Mouse (Mus musculus): ENCODE data around the gene Col16a1.

Gene Col16a1

DNA sequence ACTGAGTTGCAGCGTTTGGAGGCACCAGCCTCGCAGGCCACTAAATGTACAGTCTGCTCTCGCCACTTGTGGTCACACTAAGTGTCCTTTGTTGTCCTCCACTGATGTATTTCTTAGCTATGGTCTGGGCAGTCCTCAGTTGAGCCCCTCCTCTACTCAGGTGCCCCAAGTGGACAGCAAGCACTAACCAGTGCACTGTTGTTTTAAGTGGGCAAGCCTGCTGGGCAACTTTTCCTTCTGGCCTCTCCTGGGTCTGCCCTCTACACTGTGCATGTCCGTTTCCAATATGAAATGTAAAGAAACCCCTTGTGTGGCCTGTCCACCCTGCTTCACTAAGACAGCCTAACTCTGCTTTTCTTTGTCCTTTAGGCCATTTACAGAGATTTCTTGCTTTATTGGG is 76.5 kb downstream of the Col16a1 start:
- in situ Hi-C loops (cut with MboI; ENCODE audit: unreplicated experiment in 2 of 2), result no loop called here

DNA sequence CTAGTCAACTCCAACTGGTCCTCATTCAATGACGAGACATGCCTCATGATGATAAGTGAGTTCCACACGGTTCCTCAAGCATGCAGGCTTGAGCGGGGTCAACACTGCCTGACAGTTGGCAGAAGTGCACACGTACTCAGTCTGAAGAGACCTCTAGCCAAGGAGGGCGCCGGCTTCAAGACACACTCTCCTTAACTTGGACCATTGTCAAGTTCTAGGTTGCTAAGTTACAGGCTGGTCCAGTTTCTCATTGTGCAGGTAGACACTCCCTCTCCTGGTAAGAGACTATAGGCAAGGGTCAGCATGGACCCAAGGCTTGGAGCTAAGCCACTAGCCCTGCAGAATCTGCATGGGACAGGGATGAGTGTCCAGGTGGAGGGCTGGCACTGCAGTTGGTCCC is 77.5 kb downstream of the Col16a1 start:
- in situ Hi-C loops (cut with MboI; ENCODE audit: unreplicated experiment in 2 of 2), result no loop called here

DNA sequence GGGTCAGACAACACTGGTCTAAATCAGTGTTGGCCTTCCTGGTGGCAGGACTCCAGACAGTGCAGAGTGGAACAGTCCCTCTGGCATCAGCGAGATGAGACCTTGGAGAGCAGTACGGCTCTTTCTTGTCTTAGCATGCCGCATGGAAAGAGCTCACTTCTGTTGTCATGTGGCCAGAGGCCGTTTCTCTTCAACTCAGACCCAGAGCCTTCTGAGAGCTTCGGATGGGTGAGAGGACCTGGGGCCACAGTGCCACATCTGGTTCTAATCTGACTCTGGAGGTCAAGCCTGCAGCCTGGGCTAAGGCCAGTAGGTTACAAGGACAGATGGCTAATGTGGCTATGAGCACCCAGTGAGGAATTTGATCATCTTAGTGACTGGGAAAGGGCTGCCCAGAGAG is 78.3 kb downstream of the Col16a1 start:
- in situ Hi-C loops (cut with MboI; ENCODE audit: unreplicated experiment in 2 of 2), result no loop called here

DNA sequence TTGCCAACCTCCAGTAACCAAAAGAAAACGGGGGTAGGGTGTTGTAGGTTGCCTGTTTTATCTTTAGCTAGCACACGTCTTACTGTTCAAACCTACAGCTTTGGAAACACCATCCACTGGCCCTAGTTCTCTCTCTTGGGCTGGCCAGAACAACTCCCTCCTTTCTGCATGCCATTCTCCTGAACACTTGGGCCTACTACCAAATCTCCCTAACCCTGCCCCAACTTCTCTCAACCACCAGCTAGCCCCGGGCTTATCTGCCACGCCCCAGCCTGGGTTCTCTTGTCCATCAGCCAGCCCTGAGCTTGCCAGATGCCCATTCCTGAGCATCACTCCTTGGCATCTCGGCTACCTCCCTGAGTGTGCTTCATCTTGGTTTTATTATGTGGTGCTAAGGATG is 81.3 kb downstream of the Col16a1 start:
- in situ Hi-C loops (cut with MboI; ENCODE audit: unreplicated experiment in 2 of 2), result no loop called here

DNA sequence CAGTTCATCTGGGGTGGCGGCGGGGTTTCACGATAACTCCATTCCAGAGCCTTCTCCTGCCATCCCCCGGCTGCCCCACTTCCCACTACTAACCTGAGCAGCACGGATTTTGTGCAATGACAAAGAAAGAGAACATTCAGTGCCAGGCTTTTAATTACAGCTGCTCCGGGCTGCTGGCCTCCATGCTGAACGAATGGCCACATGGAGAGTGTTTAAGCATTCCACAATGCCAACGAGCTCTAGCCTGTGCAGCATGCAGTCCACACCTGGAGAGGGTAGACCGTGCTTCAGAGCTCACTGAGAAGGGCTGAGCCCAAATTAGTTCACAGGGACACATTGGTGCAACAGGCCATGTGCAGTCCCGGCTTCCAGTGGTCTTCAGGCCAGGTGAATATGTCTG is 82.4 kb downstream of the Col16a1 start:
- in situ Hi-C loops (cut with MboI; ENCODE audit: unreplicated experiment in 2 of 2), result no loop called here

DNA sequence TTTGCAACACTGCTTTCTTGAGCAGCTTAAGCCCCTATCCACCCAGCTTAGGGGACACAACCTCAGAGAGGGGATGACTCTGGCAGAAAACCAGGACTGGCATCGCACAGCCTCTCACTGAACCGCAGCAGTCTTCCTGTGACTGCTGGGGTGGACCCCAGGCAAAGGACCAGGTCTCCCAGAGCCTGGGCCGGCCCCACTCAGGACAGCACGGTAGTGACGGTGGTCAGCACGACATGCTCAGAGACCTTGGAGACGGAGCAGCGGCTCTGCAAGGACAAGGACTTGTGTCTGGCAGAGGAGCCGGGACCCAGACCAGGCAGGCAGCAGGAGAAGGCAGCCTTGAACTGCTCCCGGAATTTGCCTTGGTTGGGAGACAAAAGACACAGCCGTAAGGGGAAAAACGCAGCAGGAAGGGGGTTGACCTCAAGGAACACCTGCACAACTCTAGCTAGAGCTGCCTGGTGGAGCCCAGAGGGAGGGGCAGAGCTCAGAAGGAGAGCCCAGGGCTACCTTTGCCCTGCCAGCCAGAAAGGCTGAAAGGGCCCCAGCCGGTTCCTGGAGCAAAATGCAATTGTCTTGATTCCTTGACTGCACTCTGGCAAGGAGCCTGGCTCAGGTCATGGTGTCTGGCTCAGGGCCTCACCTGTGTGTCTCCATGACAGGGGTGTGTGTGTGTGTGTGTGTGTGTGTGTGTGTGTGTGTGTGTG is 83.2 kb downstream of the Col16a1 start:
- in situ Hi-C loops (cut with MboI; ENCODE audit: unreplicated experiment in 2 of 2), result no loop called here

DNA sequence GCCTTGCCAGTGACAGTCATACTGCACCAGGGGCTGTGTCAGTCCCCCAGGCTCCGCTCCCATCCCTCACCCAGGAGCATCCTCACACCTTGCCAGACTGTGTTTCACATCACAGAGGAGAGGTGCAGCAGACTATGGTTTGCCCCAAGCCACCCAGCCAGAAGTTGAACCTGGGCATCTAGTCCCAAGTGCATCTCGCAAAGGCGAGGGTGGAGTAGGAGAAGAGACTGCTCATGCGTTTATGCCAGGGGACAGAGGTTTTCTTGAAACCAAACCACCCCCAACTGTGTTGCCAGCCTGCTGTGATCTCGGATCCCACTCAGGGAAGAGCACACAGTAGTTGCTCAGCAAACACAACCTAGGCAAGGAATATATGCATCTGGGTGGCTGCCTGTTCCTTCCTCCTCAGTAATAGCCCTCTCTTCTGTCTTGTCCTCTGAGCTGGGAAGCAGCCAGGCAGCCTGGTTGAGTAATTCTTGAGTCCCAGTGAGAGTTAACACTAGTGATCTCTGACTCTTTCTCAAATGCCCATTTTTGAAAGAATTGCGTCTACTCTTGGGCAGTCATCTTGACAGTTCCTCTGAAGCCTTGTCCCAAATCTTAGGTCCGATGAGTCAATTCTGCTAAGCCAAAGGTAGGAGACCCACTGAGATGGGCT is 83.9 kb downstream of the Col16a1 start:
- in situ Hi-C loops (cut with MboI; ENCODE audit: unreplicated experiment in 2 of 2), result no loop called here

DNA sequence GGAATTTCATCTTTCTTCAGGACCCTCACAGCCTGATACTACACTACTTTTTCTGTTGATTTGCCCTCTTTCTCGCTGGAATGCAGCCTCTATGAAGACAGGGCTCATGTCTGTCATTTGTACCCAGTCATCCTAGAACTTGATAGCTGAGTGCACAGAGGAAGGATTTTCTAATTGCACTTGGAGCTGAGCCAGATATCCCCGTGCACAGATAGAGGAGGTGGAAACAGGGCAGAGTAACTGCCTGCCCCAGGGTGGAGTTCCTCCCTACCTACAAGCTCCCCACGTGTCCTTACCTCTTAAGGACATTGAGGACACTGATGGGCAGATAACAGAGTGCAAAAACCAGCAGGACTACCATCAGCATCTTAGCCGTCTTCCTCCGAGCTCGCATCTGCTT is 85.8 kb downstream of the Col16a1 start:
- in situ Hi-C loops (cut with MboI; ENCODE audit: unreplicated experiment in 2 of 2), result no loop called here

DNA sequence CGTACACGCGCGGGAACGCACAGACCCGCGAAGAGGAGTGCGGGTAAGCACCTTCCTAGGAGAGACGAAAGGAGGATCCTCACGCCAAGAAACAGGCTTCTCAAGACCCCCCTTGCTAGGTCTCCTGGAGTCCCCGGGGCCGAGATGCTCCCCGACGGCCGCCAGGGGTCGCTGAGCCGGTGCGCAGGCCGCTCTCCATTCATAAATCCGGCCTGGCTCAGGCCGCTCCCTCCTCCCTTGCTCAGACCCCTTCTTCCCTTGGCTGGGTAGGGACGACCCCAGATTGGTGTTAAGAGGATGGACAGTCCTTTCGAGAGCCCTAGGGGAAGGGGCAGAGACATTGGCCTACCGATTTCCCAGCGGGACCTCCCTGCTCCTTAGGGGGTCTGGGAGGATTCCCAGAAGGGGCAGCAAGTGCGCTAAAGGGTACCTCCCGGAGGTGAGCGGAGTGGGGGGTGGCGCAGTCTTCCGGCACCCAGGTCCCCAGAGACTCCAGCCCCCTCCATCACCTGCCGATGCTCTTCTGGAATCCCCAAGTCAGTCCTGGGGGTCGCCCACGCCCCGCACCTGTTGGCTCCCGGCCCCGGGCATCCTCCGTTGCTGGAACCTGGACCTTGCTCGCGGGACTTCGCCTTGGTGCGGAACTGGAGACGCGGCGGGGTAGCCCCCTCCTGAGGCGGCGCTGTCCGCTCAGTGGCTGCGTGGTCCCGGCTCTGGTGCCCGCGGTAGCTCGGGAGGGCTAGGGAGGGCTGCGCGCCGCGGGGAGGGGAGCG is 91.0 kb downstream of the Col16a1 start:
- in situ Hi-C loops (cut with MboI; ENCODE audit: unreplicated experiment in 2 of 2), result no loop called here

DNA sequence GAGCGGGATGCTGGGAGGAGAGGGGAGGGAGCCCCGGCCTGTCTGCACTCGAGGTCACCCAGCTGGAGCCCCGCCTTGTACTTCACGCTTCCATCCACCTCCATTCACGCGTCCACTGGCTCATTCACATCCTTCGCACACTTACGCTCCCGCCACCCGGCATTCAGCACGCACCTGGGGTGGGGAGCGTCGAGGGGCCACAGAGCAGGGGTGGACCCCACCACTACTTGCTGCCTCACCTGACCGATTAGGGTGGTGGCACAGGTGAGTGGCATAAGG is 91.5 kb downstream of the Col16a1 start, which contains the start of gene Hcrtr1:
TSS of gene Hcrtr1 (minus strand) at position 146 of the 279 bp plus-strand sequence.
- in situ Hi-C loops (cut with MboI; ENCODE audit: unreplicated experiment in 2 of 2), result no loop called here

DNA sequence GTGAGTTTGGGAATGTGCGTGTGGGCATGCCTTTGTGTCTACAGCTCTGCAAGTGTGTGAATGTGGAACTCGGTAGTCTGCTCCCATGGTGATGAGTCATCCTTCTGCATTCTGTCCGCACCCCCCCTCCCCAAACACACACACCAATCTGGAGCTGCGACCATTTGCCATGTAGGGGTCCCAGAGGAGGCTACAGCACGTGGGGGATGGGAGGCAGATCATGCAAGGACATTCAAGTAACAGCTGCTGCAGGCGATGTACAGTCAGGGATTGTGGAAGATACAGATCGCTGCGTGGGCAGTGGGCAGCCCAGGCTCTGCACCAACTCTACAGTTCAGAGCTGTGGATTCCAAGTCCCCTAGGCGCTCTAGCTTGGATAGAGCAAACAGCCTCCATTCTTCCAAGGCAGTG is 93.4 kb downstream of the Col16a1 start:
- in situ Hi-C loops (cut with MboI; ENCODE audit: unreplicated experiment in 2 of 2), result loop anchor here in 1 of 2 experiments (5.0 kb wide), 1 partner anchor 46 kb away; no protein-coding TSS in a partner anchor

DNA sequence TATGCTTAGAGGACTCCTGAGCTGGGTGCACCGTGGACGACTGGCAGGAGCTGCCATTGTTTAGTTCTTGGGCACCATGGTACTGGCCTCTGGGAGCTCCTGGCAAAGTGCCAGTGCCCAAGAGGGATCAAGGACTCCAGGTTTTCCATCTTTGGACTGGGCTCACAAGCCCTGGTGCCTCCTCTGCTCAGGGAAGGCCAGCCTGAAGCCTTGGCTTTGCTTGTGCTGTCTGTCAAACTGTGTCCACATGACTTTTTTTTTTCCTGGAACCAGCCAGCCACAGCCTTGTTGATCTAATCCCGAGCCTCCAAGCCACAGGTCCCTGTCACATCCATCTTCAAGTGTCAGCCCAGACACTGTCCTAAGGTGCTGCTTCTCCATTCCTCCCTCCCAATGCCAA is 94.1 kb downstream of the Col16a1 start:
- in situ Hi-C loops (cut with MboI; ENCODE audit: unreplicated experiment in 2 of 2), result loop anchor here in 1 of 2 experiments (5.0 kb wide), 1 partner anchor 46 kb away; no protein-coding TSS in a partner anchor

DNA sequence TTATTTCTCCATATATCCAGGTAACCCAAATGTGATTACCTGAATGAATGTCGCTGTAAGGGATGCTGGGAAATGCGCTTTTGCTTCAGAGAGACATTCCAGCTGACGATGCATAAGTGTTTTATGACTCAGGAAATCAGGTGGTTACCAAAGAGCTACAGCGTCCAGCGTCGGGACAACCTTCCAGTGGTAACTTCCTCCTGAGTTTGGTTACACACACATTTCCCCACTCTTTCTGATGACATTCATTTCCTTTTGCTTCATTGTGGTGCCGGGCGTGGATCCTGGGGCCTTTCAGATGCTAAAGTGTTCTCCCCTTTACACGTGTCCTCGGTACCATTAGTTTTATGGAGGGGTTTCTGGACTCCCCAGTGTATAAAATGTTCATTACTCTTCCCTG is 100.8 kb downstream of the Col16a1 start:
- in situ Hi-C loops (cut with MboI; ENCODE audit: unreplicated experiment in 2 of 2), result no loop called here
